Mouse (Mus musculus) kidney, postnatal 0 days (tissue): ENCODE data around the gene Fndc7. TPM values are rescaled to one million over a fixed set of nuclear protein-coding genes. Genes with fewer than 3 reads are reported as not detected.
"Not testable (repeated sequence)": the region's sequence is repeated elsewhere in the genome, so short reads cannot be mapped to it uniquely, and the experiment has no call there.

Experiments
- ATAC-seq: fragments of 200-750 bp; cut with Nextera tagmentation; replicated peaks from 2 replicates; pipeline ENCODE4 v1.8.0; 2017; ENCODE audit warnings: low read depth, moderate number of reproducible peaks, moderate TSS enrichment, moderate library complexity; ENCODE audit not compliant: low FRiP score
- DNase-seq: peaks from one replicate; pipeline ENCODE4 v3.0.0-alpha.2; 2016; ENCODE audit warnings: low spot score
- H3K27ac ChIP-seq: fragments of 300-500 bp; sonication (generic); 2 replicates; pipeline ENCODE4 v1.5.1; 2014; ENCODE audit warnings: mild to moderate bottlenecking
- H3K27me3 ChIP-seq: fragments of 300-500 bp; sonication (generic); 2 replicates; pipeline ENCODE4 v1.6.1; 2014; ENCODE audit warnings: low read length, mixed read lengths; ENCODE audit not compliant: insufficient read depth
- H3K36me3 ChIP-seq: fragments of 300-500 bp; sonication (generic); 2 replicates; pipeline ENCODE4 v1.6.1; 2014; ENCODE audit warnings: low read length, mixed read lengths; ENCODE audit not compliant: insufficient read depth
- H3K4me1 ChIP-seq: fragments of 300-500 bp; sonication (generic); replicated peaks from 2 replicates; pipeline ENCODE4 v1.6.1; 2014; ENCODE audit warnings: antibody characterized with exemption, low read length, mixed read lengths; ENCODE audit not compliant: insufficient read depth
- H3K4me2 ChIP-seq: fragments of 300-500 bp; sonication (generic); 2 replicates; pipeline ENCODE4 v1.6.1; 2014; ENCODE audit warnings: mild to moderate bottlenecking, low read length, moderate library complexity, mixed read lengths
- H3K4me3 ChIP-seq: fragments of 300-500 bp; sonication (generic); replicated peaks from 2 replicates; pipeline ENCODE4 v1.5.1; 2014; ENCODE audit warnings: low read depth, low read length
- H3K9ac ChIP-seq: fragments of 300-500 bp; sonication (generic); 2 replicates; pipeline ENCODE4 v1.6.1; 2014; ENCODE audit warnings: low read depth, low read length
- H3K9me3 ChIP-seq: fragments of 300-500 bp; sonication (generic); replicated peaks from 2 replicates; pipeline ENCODE4 v1.6.1; 2016; ENCODE audit warnings: low read length, inconsistent platforms, mixed read lengths
- CTCF ChIP-seq: IDR thresholded peaks from 2 replicates; pipeline ENCODE4 v1.5.1; 2016; ENCODE audit warnings: antibody characterized with exemption, low read depth, mild to moderate bottlenecking, moderate library complexity
- WGBS: fragments of 180-500 bp; shearing (Covaris S2); extraction: QIAGEN DNeasy Blood & Tissue Kit; methylation state at CpG from one replicate; pipeline ENCODE4 v1.1.7; 2014; 5-methylcytosine and 5-hydroxymethylcytosine counted together
- polyA plus RNA-seq: library from polyadenylated mRNA; unstranded; fragments of >200 nt; fragmentation: Nextera tagmentation; extraction: Ambion mirVana; gene quantifications from 2 replicates; pipeline ENCODE4 v1.2.1, GENCODE M21; 2015

The Fndc7 gene
- polyA plus RNA-seq, 1 experiment from 2014 or later: not detected

DNA sequence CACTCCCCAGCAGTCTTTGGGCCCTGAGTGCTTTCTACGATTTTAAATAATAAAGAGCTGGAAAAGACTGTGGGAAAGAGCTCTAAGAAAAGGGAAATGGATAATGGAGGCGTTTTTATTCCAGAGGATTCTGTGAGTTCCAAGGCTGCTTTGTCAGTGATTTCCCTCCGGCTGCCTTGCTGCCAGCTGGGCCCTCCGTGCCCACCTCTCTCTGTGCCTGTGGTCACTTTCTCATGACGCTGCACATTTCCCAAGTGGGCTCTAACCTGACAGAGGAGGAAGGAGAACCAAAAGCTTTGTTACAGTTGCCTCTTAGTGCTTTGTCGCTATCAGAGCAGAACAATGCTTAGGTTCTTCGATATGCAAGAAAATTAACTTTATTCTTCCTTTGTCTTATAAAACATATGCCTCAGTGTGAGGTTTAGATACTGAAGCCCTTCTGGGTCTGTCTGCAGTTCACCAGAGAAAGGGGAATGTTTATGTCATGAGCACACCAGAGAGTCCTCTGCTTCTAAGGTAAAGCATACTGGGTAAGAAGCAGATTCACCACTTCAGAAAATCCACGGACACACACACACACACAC, 5.0 kb downstream of the Fndc7 start:
- Histone ChIP-seq H3K9ac (no peak overlapping the region), H3K9me3 (no peaks in the 10 kb centered on the region), H3K4me3 (no peak overlapping the region), H3K36me3 (no peaks in the 10 kb centered on the region), H3K27ac (no peak overlapping the region), H3K4me1 (no peaks in the 10 kb centered on the region; the same call in 1 of the 2 replicates), H3K4me2 (no peak overlapping the region), H3K27me3 (no peaks in the 10 kb centered on the region)
- WGBS: 71% methylated on average over 8 of the region's 8 CpGs
- DNase-seq (no peak), ATAC-seq (no peak)
- no peak for TF ChIP-seq CTCF

DNA sequence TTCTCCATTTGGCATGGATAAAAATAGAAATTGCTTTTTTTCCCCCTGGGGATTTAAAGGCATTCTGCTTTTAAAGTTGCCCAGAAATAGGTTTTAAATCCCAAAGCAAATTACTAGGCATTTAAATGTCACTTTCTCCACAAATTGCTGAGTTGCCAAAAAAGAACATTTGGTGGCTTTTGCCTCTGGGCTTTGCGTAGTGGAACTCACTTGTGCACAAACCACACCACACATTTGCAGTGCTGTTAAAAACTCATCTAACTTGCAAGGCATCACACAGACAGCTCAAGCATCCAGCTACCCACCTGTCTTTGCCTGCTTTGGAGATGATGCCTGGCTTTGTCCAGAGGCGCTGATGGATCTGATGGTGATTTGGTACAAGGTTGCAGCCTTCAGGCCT, 6.7 kb downstream of the Fndc7 start:
- no peaks in the 10 kb centered on the region for H3K9me3 ChIP-seq
- no peak overlapping the region for H3K9ac ChIP-seq
- no peak overlapping the region for H3K27ac ChIP-seq
- no peak for TF ChIP-seq CTCF
- no peak overlapping the region for H3K4me2 ChIP-seq
- H3K27me3 ChIP-seq: no peaks in the 10 kb centered on the region
- no peaks in the 10 kb centered on the region; the same call in 1 of the 2 replicates for H3K4me1 ChIP-seq
- no peak for DNase-seq
- 89% methylated on average over 2 of the region's 2 CpGs for WGBS
- no peak for ATAC-seq
- H3K4me3 ChIP-seq: no peak overlapping the region
- no peaks in the 10 kb centered on the region for H3K36me3 ChIP-seq

DNA sequence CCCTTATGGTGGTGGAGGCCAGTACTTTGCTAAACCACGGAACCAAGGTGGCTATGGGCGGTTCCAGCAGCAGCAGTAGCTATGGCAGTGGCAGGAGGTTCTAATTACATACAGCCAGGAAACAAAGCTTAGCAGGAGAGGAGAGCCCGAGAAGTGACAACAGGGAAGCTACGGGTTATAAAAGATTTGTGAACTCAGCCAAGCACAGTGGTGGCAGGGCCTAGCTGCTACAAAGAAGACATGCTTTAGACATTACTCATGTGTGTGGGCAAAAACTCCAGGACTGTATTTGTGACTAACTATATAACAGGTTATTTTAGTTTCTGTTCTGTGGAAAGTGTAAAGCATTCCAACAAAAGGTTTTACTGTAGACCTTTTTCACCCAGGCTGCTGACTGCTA, 7.9 kb downstream of the Fndc7 start:
- H3K27ac ChIP-seq, H3K4me1 ChIP-seq, H3K9me3 ChIP-seq, H3K27me3 ChIP-seq, H3K9ac ChIP-seq, H3K36me3 ChIP-seq, ATAC-seq, H3K4me2 ChIP-seq, H3K4me3 ChIP-seq: not testable (repeated sequence)
- 22% methylated on average over 4 of the region's 4 CpGs for WGBS
- DNase-seq: peak; percentile 23

DNA sequence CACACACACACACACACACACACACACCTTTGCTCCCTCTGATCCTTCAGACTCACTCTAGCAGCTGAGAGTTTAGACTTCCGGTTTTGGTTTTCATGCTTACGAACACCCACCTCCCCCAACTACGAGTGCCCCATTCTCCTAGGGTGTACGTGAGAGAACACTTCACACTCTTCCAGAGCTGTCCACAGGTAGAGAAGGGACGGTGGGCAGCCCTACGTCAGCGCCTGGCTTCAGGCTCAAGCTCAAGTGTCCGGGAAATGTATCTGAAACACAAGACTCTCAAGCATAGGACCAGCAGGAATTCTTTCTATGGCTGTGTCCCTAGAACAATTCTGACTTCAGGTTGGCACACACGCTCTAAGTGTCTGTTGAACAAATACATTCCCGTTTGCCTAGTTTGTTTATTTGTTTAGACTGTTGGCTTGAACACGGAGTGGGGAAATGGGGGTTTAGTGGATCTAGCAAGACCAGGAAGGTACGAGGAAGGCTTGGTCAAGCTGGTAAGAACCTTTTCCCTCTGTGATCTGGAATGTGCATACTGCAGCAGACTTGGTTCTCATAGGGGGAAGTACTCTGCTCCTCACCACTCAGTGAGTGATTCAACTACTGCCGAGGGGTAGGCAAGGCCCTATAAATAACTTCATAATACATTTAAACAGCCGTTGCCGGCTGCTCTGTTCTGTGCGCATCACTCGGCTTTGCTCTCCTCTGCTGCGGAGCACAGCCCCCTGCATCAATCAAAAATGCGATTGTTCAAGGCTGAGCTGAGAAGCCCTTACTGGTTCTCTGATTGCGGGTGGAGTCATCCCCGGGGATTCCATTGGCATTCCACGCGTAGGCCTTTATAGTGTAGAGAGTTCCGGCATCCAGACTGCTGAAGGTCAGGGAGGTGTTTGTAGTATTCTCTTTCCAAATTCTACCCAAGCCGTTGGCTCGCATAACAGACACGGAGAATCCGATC, 9.0 kb downstream of the Fndc7 start:
- TF ChIP-seq CTCF: no peak
- no peaks in the 10 kb centered on the region for H3K9me3 ChIP-seq
- ATAC-seq: peak; percentile 54; the same call in 1 of the 2 replicates
- no peak overlapping the region; the same call in 1 of the 2 replicates for H3K27ac ChIP-seq
- no peaks in the 10 kb centered on the region for H3K36me3 ChIP-seq
- peak overlapping the region; percentile 39; the same call in 1 of the 2 replicates for H3K4me2 ChIP-seq
- 36% methylated on average over 28 of the region's 28 CpGs for WGBS
- H3K4me3 ChIP-seq: no peak overlapping the region
- no peaks in the 10 kb centered on the region; the same call in 1 of the 2 replicates for H3K4me1 ChIP-seq
- peak; percentile 69 for DNase-seq
- no peak overlapping the region for H3K9ac ChIP-seq
- H3K27me3 ChIP-seq: no peaks in the 10 kb centered on the region

DNA sequence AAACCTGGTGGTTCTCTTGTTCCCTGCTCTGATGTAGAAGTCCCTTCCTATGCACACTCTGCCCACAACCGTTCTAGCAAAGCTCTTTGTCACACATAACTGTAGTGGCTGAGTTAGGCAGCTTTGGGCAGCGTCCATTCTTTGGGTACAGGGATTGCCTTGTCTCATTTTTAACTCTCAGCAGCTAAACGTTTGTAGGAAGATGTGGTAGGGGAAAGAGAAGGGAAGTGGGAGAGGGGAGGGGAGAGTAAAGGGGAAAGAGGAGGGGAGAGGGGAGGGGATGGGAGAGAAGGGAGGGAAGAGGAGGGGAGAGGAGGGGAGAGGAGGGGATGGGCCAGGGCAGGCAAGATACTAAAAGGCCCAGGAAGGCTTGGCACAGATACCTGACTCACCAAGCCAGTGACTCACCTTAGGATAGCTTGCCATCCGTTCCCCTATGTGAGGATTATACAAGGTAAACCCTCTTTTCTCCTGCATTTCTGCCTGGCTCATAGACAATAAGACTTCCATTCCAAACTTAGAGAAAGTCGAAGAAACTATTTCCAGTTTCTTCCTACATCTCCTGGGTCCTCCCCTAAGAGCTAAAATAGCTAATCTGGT, 9.9 kb downstream of the Fndc7 start:
- TF ChIP-seq CTCF: no peak
- H3K9me3 ChIP-seq: no peaks in the 10 kb centered on the region
- ATAC-seq: no peak
- H3K27ac ChIP-seq: no peak overlapping the region
- no peaks in the 10 kb centered on the region for H3K27me3 ChIP-seq
- no peak overlapping the region for H3K9ac ChIP-seq
- H3K4me2 ChIP-seq: no peak overlapping the region
- no peaks in the 10 kb centered on the region; the same call in 1 of the 2 replicates for H3K4me1 ChIP-seq
- H3K36me3 ChIP-seq: no peaks in the 10 kb centered on the region
- 66% methylated on average over 5 of the region's 5 CpGs for WGBS
- DNase-seq: no peak
- no peak overlapping the region for H3K4me3 ChIP-seq

DNA sequence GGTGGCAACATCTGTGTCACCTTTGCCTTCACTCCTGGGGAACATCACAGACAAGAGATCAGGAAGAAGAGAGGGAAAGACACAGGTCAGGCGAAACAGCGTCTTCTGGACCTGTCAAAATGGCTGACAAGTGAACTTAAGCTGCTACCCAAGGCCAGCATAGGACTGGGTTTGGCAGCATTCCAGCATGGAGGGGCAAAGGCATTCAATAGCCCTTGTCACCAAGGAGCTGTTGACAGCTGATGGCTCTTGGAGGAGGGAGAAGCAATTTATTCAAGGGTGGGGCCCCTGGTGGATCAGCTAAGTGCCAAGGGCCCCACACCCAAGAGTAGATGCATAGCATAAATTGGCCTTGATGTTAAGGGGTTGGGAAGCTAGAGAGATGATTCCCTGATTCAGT, 10.7 kb downstream of the Fndc7 start:
- Histone ChIP-seq H3K4me3 (no peak overlapping the region), H3K9ac (no peak overlapping the region), H3K27ac (no peak overlapping the region), H3K4me2 (no peak overlapping the region), H3K4me1 (no peaks in the 10 kb centered on the region; the same call in 1 of the 2 replicates), H3K9me3 (no peaks in the 10 kb centered on the region), H3K36me3 (no peaks in the 10 kb centered on the region), H3K27me3 (no peaks in the 10 kb centered on the region)
- WGBS: 60% methylated on average over 2 of the region's 2 CpGs
- DNase-seq: no peak
- no peak for ATAC-seq
- TF ChIP-seq CTCF: no peak
